Mouse (Mus musculus) ovary, adult 2 months (tissue): ENCODE data around the gene Ccdc81. TPM values are rescaled to one million over a fixed set of nuclear protein-coding genes. Genes with fewer than 3 reads are reported as not detected.

ENCODE experiments used
- polyA plus RNA-seq: library from polyadenylated mRNA; depleted of rRNA; stranded (reverse); fragments of >200 nt; gene quantifications from 2 replicates; pipeline ENCODE4 v1.2.3, GENCODE M21; 2012; rRNA removed

Ccdc81 gene
- 0.08 and 0.23 TPM in 2 replicates for polyA plus RNA-seq

GRCm38 (mm10) chr7:89903442-89904343 is at the start of gene Ccdc81:
Ccdc81 (minus strand) TSS chr7:89903629.

GRCm38 (mm10) chr7:89940571-89941463 is 37.4 kb upstream of the Ccdc81 start, which contains the start of gene Hikeshi:
Hikeshi (minus strand) TSS chr7:89941204.

Other genes starting within 250 kb of the Ccdc81 start
- 31.8 and 32.7 TPM in 2 replicates for gene Hikeshi, start 37.6 kb upstream of the Ccdc81 start, polyA plus RNA-seq
- gene Eed, start 77.4 kb upstream of the Ccdc81 start, polyA plus RNA-seq, result 16.0 and 38.6 TPM in 2 replicates
- 39.3 and 55.7 TPM in 2 replicates for gene Picalm, start 226.6 kb upstream of the Ccdc81 start, polyA plus RNA-seq